Mouse (Mus musculus): Measurements from ENCODE around the gene Cd9. TPM values are rescaled to one million over a fixed set of nuclear protein-coding genes. Genes with fewer than 3 reads are reported as not detected.
"Not testable (repeated sequence)": the region's sequence is repeated elsewhere in the genome, so short reads cannot be mapped to it uniquely, and the experiment has no call there.

The Cd9 gene
- polyA plus RNA-seq, 3 experiments from 2014 or later: 101 to 147 (median 147) TPM

GRCm38 (mm10) chr6:125498062-125498461, 3.5 kb upstream of the Cd9 start:
- peak; percentile 29 for ATAC-seq

GRCm38 (mm10) chr6:125496417-125496816, 1.8 kb upstream of the Cd9 start:
- no peak for ATAC-seq

GRCm38 (mm10) chr6:125495361-125495760, 770 bp upstream of the Cd9 start:
- no peak for ATAC-seq

- no peak for ATAC-seq
Observed at GRCm38 (mm10) chr6:125493147-125493546, 1.4 kb downstream of the Cd9 start.

- no peak for ATAC-seq
Observed at GRCm38 (mm10) chr6:125492664-125493063, 1.9 kb downstream of the Cd9 start.

- ATAC-seq: no peak
Observed at GRCm38 (mm10) chr6:125492033-125492432, 2.6 kb downstream of the Cd9 start.

DNA sequence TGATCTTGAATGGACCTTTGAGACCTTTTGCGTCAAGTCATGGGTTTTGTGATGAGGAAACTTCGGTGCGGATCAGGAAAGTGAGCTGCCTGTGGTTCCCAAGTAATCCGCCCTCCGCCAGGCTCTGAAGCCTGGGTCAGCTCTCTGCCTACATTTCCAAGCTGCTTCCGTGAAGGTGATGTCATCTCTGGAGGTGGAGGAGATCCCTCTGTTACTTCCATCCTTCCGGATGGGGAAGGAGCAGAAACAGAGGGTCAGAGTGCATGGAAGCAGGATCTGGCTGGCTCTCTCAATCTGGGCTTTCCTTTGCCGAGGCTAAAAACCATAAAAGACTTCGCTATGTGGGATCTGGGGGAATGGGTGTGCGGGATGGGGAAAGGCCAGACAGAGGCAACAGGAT, 3.2 kb downstream of the Cd9 start:
- ATAC-seq: no peak

- ATAC-seq: no peak
Observed at GRCm38 (mm10) chr6:125489881-125490559, 4.6 kb downstream of the Cd9 start.

- ATAC-seq: no peak
Observed at GRCm38 (mm10) chr6:125485589-125485988, 9.0 kb downstream of the Cd9 start.

- ATAC-seq: no peak
Observed at GRCm38 (mm10) chr6:125484721-125485120, 9.9 kb downstream of the Cd9 start.

GRCm38 (mm10) chr6:125484313-125484660, 10.3 kb downstream of the Cd9 start:
- not testable (repeated sequence) for ATAC-seq

GRCm38 (mm10) chr6:125483515-125484312, 10.9 kb downstream of the Cd9 start:
- peak; percentile 68 for ATAC-seq

DNA sequence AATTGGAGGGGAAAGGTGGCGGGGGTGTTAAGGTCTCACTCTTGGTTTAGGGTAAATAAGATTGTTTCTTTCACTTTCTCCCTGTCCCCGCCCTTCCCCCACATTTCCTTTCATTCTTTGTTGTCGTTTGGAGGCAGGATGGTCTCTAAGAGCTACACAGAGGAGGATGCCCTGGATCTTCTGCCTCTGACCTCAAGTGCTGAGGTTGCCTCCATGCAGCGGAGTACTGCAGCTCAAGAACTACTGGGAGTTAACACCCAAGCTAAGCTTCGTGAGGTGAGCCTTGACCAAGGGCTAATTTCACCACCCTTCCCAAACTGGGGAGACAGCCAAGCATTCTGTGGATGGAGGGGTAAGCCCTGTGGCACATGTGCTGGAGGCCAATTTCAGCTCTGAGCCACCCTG, 12.2 kb downstream of the Cd9 start:
- peak; percentile 44 for ATAC-seq

GRCm38 (mm10) chr6:125481667-125482390, 12.8 kb downstream of the Cd9 start:
- ATAC-seq: peak; percentile 7

- ATAC-seq: peak; percentile 61
Observed at GRCm38 (mm10) chr6:125480396-125481361, 13.9 kb downstream of the Cd9 start.

GRCm38 (mm10) chr6:125479359-125479758, 15.2 kb downstream of the Cd9 start:
- no peak for ATAC-seq

GRCm38 (mm10) chr6:125478135-125479128, 16.2 kb downstream of the Cd9 start:
- ATAC-seq: no peak

- ATAC-seq: no peak
Observed at GRCm38 (mm10) chr6:125476826-125477589, 17.6 kb downstream of the Cd9 start.

DNA sequence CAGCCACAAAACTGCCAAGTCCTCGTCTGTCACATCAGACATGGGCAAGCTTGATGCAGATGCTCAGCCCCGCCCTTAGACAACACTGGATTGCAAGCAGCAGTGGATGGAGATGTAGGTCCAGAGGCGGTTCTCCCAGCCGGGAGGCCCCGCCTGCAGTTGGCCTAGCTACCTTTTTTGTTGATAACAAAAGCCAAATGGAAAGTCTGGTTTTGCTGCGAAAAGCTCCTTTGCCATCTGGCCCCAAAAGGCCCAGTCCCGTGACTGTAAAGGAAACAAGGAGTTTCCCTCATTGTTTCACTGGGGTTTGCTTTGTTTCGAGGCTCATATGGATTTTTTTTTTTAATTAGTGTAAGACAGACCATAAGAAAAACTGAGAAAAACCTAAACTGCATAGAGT, 18.5 kb downstream of the Cd9 start:
- no peak for ATAC-seq

- no peak for ATAC-seq
Observed at GRCm38 (mm10) chr6:125475184-125475583, 19.4 kb downstream of the Cd9 start.

All from inflammation-experienced regulatory T-cells, adult 6 months (primary cell).